Mouse (Mus musculus): ENCODE results near the gene Yipf3.

Yipf3 gene

DNA sequence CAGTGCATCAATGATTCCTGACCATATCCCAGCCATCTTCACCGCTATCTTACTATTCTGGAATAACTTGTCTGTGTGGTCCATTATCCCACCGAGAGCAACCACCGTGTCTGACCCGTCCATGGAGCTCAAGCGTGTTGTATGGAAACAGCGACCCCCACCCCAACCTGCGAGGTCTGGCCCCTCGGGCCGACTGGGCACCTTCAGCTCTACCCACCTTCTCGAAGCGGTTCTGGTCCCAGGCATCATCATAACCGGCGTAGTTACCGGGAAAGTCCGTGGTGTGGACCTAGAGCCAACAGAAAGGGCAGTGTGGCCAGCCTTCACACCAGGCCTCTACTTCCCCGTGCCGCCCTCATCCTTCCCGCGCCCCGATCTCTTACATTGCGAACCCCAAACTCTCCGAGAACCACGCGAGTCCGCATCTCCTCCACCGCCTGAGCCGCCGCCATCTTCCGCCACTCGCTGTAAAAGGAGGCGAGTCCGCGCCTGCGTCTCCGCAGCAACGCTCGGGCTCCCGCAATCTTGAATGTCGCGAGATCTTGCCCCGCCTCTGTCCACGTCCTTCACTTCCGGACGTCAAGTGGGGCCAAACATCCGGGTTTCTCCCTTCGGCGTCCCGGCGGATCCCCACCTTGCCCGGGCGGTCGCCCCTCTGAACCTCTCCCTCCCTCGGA is at the start of gene Yipf3, which contains the start of gene Polr1c:
Gene Yipf3, plus strand, starts transcription at position 569 of the 677 bp plus-strand sequence.
Gene Polr1c, minus strand, starts transcription at position 543 of the 677 bp plus-strand sequence.
- DNase-seq (ENCODE audit: low spot score), result peak; percentile 98

- DNase-seq (ENCODE audit: low spot score), result no peak
Measured at GRCm38 (mm10) chr17:46201151-46201550, 46.7 kb upstream of the Yipf3 start.

- DNase-seq (ENCODE audit: low spot score), result peak; percentile 93
Measured at GRCm38 (mm10) chr17:46202421-46203071, 45.3 kb upstream of the Yipf3 start, which contains the start of the genes Polh and Xpo5. Gene Polh, minus strand, starts transcription at chr17:46202645. Gene Xpo5, plus strand, starts transcription at chr17:46202782.

DNA sequence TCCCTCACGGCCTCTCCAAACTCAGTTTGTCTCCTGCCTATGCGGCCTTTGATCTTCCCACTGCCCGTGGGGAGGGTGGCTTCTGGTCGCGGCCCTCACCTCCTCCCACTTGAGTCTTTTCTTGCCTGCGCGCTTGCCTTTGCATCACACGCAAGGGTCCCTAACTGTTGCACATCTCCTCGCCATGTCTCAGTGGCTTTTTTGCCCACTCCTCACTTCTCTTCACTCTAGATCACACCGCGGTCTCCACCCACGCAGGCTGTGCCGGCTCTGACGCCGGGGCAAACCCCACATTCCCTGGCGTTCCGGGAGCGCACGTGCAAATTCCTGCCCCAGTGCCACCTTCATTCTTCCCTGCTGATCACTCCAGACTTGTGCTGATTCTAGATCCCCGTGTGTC is 44.8 kb upstream of the Yipf3 start:
- DNase-seq (ENCODE audit: low spot score), result peak; percentile 41

DNA sequence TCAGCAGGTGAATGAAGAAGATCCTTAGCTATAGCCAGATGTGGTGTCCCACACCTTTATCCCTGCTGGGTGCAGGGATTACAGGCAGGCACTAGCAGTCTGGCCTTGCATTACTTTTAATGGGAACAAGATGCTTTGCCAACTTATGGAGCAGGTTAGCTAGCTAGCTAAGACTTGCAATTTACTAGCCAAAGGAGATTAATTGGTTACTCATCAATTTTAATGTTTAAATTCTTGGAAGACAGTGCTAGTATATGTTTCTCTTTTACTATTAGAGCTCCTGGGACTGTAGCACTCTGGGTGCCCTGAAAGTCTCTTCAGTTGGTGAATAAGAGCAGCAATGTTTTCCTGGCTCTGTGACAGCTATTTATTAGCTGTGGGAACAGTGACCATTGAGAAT is 41.2 kb upstream of the Yipf3 start:
- DNase-seq (ENCODE audit: low spot score), result no peak

GRCm38 (mm10) chr17:46210550-46210949 is 37.3 kb upstream of the Yipf3 start:
- peak; percentile 26 for DNase-seq (ENCODE audit: low spot score)

DNA sequence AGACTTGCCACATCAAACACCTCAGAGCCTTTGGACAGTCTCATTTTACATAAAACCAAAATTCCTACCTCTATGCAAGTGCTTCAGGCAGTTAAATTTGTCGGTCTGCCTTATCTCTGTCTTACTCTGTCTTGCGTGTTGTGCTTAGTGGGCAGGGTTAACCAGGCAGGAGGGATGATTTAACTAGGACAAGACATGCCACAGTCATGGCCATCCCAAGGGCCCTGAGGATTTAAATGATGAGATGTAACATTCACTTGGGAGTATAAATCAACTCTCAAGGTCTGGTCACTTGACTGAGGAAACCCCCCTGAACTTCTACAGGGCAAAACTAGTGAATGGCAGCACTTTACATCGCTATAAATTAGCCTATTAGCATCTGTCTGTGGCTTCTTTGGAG is 26.3 kb upstream of the Yipf3 start:
- DNase-seq (ENCODE audit: low spot score), result no peak

DNA sequence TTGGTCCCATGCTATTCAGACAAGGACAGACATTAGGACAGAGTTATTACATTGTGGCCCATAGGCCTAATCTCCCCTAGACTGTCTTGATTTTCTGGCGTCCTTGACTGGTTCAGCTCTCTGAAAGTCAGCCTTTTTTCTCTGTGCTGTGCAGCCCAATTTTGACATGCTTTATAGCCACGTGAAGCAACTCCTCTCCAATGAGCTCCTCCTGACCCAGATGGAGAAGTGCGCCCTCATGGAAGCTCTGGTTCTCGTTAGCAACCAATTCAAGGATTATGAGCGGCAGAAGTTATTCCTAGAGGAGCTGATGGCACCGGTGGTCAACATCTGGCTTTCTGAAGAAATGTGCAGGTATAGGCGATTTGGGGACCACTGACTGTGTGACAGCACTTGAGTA is 20.3 kb upstream of the Yipf3 start:
- DNase-seq (ENCODE audit: low spot score), result no peak

- no peak for DNase-seq (ENCODE audit: low spot score)
Measured at GRCm38 (mm10) chr17:46236067-46236466, 11.8 kb upstream of the Yipf3 start.

DNA sequence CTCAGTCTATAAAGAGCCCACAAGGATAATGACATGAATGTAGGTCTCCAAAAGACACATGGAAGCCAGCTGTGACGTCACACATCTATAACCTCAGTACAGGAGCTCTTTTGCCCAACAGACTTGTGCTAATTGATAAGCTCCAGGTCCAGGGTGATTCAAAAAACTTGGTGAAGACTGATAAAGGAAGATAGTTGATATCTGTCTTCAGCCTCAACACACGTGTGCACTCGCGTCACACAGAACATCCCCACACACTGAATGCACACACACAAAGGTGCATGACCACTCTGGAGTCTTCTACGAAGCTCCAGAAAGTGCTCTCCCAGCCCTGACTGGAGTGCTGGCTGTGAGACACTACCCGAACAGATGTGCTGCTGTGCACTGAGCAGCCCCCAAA is 10.8 kb upstream of the Yipf3 start:
- DNase-seq (ENCODE audit: low spot score), result no peak

GRCm38 (mm10) chr17:46237480-46237879 is 10.4 kb upstream of the Yipf3 start:
- no peak for DNase-seq (ENCODE audit: low spot score)

- DNase-seq (ENCODE audit: low spot score), result no peak
Measured at GRCm38 (mm10) chr17:46239516-46240114, 8.3 kb upstream of the Yipf3 start.

DNA sequence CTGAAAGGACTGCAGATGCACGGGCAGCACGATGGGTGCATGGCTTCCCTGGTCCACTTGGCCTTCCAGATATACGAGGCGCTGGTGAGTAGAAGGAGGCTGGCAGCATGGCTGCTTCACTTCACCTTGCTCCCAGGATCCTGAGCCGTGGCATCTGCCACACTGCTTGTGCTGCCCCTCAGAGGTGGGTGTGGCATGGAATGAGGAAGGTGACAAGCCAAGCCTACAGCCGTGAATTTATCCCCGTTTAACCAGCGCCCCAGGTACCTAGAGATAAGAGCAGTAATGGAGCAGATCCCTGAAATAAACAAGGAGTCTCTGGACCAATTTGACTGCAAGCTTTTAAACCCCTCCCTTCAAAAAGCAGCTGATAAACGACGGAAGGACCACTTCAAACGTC is 6.4 kb upstream of the Yipf3 start:
- no peak for DNase-seq (ENCODE audit: low spot score)

GRCm38 (mm10) chr17:46242274-46242673 is 5.6 kb upstream of the Yipf3 start:
- DNase-seq (ENCODE audit: low spot score), result no peak

DNA sequence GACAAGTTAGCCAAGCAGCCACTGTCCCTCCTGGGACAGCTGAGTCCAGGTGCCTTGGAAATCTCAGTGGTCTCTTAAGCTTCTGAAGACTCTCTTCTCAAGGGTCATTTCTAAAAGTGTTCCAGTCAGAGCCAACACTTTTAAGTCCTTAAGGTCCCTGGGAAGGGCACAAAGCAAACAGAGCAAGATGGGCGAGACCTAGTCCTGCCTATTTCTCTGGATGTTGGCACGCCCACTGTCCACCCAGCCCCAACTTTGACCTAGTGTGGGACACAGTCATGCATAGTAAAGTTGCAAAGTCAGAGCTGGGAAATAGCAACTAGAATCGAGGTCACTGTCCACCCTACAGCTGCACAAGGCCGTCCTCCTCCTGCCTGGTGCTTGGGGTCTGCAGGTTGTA is 4.9 kb upstream of the Yipf3 start:
- no peak for DNase-seq (ENCODE audit: low spot score)

- DNase-seq (ENCODE audit: low spot score), result no peak
Measured at GRCm38 (mm10) chr17:46243624-46244023, 4.3 kb upstream of the Yipf3 start.

DNA sequence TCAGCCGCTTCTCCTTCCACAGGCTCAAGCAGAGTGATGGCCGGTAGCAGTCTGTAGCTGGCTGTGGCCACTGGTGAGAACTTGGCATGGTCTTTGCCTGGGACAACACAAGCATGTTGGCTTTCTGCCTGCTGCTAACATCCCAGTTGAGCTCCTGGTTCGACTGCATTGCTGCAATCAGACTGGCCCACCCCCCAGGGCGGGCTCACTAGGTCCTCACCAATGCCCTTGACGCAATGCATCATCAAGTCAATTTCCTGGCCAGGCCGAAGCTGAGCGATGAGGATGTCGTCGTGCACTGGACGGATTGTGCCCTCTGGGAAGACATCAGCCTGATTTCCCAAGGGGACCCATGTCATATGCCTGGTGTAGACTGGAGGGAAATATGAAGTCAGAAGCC is 3.3 kb upstream of the Yipf3 start:
- DNase-seq (ENCODE audit: low spot score), result no peak

DNA sequence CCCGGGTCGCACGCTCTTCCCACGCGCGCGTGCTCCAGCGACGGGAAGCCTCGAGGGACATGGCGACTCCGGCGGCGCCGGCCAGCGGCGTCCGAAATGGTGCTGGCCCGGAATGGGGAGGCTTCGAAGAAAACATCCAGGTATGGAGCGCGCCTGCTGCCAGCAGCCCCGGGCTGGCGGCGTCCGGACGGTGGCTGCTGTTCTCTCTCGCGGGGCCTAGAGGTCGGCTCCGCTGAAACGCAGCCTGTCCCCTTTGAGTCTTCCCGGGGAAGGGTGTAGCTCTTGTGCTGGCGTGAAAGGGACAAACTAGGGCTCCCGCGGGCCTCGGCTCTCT is 276 bp downstream of the Yipf3 start:
- no peak for DNase-seq (ENCODE audit: low spot score)

- no peak for DNase-seq (ENCODE audit: low spot score)
Measured at GRCm38 (mm10) chr17:46251174-46251573, 3.3 kb downstream of the Yipf3 start.

- peak; percentile 39 for DNase-seq (ENCODE audit: low spot score)
Measured at GRCm38 (mm10) chr17:46252571-46253451, 4.9 kb downstream of the Yipf3 start.

DNA sequence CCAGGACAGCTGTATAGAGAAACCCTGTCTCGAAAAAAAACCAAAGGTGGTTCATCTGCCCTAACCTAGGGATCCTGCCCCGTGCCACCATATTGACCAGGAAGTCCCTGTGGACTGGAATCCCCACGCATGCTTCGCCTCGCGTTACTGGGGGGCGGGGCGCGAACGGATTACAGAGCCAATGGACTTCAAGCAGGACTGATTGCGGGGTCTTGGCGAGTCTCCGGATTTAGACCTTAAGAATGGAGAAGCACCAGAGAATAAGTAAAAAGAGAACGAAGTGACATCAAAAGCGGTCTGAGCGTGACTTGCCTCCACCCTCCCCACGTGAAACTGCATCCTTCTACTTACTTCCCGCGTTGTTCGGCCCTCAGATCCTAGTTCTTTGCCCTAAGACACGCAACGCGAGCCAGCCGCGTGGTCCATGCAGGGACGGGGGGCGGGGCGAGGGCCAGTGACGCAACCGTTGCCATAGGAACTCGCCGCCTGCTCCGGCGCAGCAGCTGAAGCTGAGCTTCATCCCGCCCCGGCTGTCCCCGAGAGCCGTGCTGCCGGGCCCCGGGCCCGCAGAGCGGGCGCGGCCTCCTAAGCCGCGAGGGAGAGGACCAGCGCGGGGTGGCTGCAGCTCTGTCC is 5.7 kb downstream of the Yipf3 start, which contains the start of gene Lrrc73:
Gene Lrrc73, plus strand, starts transcription at position 80 of the 633 bp plus-strand sequence.
- DNase-seq (ENCODE audit: low spot score), result peak; percentile 91

GRCm38 (mm10) chr17:46254106-46254505 is 6.2 kb downstream of the Yipf3 start:
- peak; percentile 20 for DNase-seq (ENCODE audit: low spot score)

Data from urinary bladder, postnatal 14 days (tissue).